13 mouse cellular contexts compared by ENCODE assay signal in genomic region chr4:117314849-117315500, GRCm38 (mm10).
"Had no signal": no experiment of that assay in that cellular context is flagged by ENCODE, and none has a peak within 500 bp of the region (broad histone marks: within the 10 kb centered on the region; RNA-seq: fewer than 3 reads in every experiment).

No protein-coding gene starts in this region.

- H3K9ac ChIP-seq: liver, embryonic 12.5 days; lung, embryonic 14.5 days; midbrain, embryonic 12.5 days; neural tube, embryonic 13.5 days; stomach, embryonic 15.5 days had no signal

- H3K27ac ChIP-seq: layer of hippocampus, adult 2 months; liver, embryonic 12.5 days; midbrain, embryonic 12.5 days; neural tube, embryonic 13.5 days; stomach, embryonic 15.5 days had no signal

- H3K36me3 ChIP-seq: liver, embryonic 12.5 days; midbrain, embryonic 12.5 days; neural tube, embryonic 13.5 days; stomach, embryonic 15.5 days had no signal

- H3K9me3 ChIP-seq: liver, embryonic 12.5 days; midbrain, embryonic 12.5 days; neural tube, embryonic 13.5 days; stomach, embryonic 15.5 days had no signal

- H3K4me3 ChIP-seq: layer of hippocampus, adult 2 months; liver, embryonic 12.5 days; midbrain, embryonic 12.5 days; neural tube, embryonic 13.5 days; stomach, embryonic 15.5 days had no signal

- H3K4me2 ChIP-seq: liver, embryonic 12.5 days; lung, embryonic 14.5 days; midbrain, embryonic 12.5 days; neural tube, embryonic 13.5 days; stomach, embryonic 15.5 days had no signal

- DNase-seq: kidney, adult 8-10 months; kidney, postnatal 36 days; lung, embryonic 14.5 days; lung, postnatal 10 days; lung, postnatal 4 days; right cerebral cortex, postnatal 14 days; thymus, postnatal 36 days had no signal

- ATAC-seq: intestine, postnatal 0 days; liver, embryonic 12.5 days had no signal
